Mouse (Mus musculus) embryo, embryonic 10 days (tissue): ENCODE measurements around the gene Tmem131l.

Experiments used
- DNase-seq: peaks from one replicate; pipeline ENCODE4 v3.0.0-alpha.2; 2015; ENCODE audit warnings: low spot score

Gene Tmem131l

GRCm38 (mm10) chr3:84015484-84016016, 24.4 kb downstream of the Tmem131l start:
- no peak for DNase-seq

DNA sequence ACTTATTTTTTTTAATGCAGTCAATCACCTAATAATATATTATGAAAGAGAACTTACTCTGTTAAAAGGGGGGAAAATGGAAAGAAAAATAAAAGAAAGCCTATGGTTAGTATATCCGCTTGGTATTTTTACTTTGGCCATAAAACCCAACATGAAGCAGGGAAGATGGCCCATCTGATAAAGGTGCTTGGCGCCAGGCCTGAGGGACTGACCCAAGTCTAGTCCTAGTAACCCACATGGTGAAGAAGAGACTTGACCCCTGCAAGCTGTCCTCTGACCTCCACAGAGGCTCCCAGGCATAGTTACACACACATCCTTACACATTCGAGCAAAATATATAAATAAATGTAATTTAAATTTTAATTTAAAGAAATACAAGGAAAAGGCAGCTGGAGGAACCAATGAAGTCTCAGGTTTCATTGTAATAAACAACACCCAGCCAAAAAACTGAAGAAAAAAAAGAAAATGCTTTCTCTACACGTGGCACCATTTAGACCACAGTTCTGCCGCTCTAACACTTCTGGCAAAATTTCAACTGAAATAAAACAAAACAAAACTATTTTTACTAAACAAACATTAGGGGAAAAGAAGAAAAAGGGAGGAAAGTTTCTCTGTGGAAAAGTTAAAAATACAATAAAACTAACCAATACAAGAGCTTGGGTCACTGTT, 28.8 kb downstream of the Tmem131l start:
- no peak for DNase-seq

DNA sequence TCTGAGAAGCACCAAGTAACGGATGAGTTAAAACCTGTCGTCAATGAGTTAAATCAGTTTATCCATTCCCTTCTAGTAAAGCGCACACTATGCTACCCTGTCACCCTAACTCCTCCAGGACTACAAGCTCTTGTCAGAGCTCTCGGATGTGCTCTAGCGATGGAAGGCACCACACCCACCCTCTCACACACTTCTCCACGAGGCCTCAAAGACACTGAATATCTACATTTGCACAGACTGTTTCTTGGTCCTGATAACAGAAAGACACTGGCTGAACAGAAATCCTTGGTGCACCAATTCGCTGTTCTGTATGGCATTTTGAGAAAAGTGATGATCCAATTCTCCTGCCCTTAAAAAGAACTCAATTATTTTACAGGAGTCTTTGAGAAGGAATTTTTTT, 34.0 kb downstream of the Tmem131l start:
- DNase-seq = no peak

DNA sequence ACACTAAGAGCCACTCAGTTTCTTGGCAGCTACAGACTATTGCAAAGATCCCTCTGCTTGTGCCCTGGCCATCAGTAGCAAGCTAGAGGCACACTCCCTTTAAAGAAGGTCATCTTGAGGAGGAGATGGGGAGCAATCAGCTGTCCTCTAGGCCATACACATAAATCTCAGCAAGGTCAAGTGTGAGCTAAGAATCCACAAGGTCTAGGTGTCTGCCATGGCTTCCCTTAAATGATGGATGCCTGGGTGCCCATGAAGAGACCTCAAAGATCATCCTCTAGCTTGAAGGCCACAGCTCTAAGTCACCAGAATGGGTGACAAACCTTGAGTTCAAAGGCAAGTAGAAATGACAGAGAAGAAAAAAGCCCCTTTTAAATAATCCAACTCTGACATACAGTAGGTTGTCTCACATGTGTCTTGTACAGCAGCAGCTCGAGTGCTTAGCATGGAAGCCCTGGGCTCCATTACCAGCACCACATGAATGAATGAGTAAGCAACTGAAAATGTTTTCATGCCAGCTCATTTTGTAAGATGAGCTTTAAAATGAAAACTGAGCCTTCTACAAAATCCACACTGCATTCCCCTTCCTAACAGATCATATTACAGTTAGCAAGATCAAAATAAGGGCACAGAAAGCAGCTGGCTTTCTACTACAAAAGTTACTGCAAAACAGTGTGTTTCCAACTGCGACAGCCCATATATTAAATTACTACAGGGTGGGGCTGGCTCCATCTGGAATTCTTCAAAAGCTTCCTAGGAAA, 35.5 kb downstream of the Tmem131l start:
- no peak for DNase-seq

- no peak for DNase-seq
Observed at GRCm38 (mm10) chr3:84002433-84003090, 37.4 kb downstream of the Tmem131l start.

GRCm38 (mm10) chr3:83997563-83997962, 42.4 kb downstream of the Tmem131l start:
- no peak for DNase-seq

DNA sequence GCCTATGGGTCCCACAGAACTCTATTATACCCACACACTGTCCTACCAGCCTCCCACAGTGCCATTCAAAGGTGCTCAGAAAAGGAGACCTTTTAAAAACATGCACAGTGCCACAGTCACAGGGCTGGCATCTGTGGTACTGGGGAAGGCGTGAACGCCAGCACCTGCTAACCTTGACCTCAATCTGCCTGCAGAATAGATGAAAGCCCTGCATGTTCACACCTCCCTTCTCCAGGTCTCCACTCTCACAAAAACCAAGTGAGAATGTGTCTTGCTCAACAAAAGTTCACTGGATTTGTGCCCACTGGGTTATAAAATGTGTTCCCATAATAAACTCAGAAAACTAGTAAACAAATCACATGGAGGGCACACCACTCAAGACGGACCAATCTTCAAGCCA, 42.9 kb downstream of the Tmem131l start:
- DNase-seq = no peak

- DNase-seq = no peak
Observed at GRCm38 (mm10) chr3:83996086-83996485, 43.9 kb downstream of the Tmem131l start.

GRCm38 (mm10) chr3:83995254-83995830, 44.6 kb downstream of the Tmem131l start:
- no peak for DNase-seq

- peak; percentile 82 for DNase-seq
Observed at GRCm38 (mm10) chr3:83994217-83994839, 45.6 kb downstream of the Tmem131l start.

DNA sequence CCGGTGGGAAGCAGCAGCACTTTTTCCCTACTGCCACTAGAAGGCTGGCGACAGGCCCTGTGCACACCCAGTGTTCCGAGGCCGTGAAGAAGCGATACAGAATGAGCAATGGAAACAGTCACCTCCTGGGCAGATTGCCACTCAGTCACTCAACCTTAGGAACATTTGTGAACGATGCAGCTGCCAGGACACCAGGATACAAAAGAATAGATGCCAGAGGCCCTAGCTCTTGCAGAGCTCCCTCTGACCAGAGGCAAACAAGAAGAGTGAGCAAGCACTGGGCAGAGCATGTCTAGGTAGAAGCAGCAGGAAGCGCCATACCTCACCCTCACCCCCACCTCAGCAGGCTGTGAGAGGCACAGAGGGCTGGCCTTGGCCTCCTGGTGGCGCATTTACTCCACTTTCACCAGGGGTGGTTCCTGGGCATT, 46.9 kb downstream of the Tmem131l start:
- DNase-seq = no peak

DNA sequence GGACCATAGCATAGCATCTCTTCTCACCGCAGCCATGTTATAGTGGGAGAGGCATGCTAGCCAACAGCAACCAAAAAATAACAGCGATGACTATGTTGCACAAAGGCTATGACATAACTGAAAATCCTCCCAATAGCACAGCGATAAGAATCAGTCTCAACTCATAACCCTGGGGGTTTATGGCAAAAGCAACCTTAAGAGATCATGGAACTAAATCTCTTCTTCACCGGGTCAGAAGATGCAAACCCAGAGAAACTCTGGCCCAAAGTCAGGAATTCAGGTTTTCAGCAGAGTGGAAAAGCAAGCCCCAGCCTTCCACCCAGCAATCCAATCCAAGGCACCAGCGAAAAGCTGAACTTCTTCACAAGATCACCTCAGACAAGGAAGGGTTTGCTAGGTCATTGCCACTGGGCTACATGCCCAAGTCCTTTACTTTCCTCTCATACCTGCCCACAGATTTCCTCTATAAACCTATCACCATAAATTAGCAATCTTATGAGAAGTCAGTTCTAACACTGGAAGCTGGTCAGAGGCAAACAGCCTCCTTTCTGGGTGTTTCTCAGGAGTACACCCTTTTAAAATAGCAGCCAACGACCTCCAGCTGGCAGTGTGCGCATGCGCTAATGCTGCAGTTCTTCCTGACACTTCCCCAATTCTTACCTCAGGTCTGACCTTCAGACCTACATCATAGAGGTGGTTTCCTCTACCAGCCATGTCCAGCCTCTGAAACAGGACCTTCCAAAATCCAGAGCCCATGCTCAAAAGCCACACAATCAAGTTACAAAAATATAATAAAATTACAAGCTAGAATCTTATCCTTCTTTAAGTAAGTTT, 48.1 kb downstream of the Tmem131l start:
- DNase-seq = no peak

GRCm38 (mm10) chr3:83988214-83988613, 51.8 kb downstream of the Tmem131l start:
- DNase-seq = peak; percentile 42

GRCm38 (mm10) chr3:83987533-83988112, 52.4 kb downstream of the Tmem131l start:
- no peak for DNase-seq

DNA sequence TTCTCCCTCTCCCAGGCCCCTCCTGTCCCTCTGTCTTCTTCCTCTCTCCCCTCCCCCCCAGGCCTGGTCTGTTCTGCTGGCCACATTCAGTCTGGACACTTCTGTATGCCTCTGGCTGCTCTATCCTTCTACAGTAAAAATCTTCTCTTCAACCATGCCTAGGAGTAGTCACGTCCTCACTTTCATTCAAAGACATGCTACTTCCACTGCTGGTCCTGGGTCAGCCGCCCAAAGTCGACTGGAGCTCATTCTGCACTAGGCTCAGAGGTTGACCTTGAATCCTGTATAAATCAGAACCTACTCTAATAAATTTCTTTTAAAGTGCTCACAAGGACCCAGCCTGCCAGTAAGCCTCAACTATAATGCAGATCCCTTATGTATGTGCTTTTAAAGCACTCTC, 53.2 kb downstream of the Tmem131l start:
- DNase-seq = no peak

DNA sequence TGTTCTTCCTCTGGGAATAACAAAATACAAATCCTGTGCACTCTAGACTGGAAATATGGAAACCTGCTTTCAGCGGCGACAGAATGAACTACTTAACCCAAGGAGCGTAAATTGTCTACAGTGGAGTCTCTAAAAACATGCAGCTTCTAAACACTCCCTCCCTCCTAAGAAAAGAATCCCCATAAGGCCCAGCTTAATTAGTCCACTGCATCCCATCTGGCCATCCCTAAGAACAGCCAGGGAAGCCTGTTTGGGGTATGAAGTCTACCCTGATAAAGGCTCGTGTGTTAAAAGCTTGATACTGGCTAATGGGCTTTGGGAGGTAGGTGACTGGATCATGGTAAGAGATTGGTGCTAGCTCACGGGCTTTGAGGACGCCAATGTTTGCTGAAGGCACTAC, 54.5 kb downstream of the Tmem131l start:
- DNase-seq = no peak

- no peak for DNase-seq
Observed at GRCm38 (mm10) chr3:83984379-83984778, 55.6 kb downstream of the Tmem131l start.

DNA sequence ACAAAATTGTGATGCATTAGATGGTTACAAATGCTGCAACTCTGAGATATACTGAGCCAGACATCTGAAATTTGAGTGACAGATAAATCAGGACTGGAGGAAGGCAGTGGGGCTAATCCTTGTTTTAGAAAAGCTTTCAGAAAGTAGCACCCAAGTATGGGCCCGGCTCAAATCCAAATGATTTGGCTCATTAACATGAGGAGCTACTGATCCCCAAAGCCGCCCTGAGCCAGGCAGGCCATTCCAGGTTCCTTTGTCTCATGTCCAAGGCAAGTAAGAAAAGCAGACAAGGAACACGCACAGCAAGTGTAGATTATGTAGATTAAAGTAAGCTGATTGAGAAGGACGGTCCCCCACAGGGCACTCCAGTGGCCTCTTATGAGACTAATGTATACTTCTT, 57.2 kb downstream of the Tmem131l start:
- DNase-seq = no peak

GRCm38 (mm10) chr3:83980231-83980872, 59.6 kb downstream of the Tmem131l start:
- DNase-seq = peak; percentile 80
